Mouse (Mus musculus) G1E (cell line): ENCODE results near the gene Brd4. TPM values are rescaled to one million over a fixed set of nuclear protein-coding genes. Genes with fewer than 3 reads are reported as not detected.

Source experiments
- ATAC-seq: 2 replicates; pipeline ENCODE4 v1.8.0; 2016; ENCODE audit warnings: mild to moderate bottlenecking; ENCODE audit not compliant: insufficient number of reproducible peaks, poor library complexity, low FRiP score, severe bottlenecking; ENCODE audit errors: extremely low read depth
- DNase-seq: peaks from one replicate; pipeline ENCODE4 v3.0.0; 2012; ENCODE audit warnings: low spot score
- H3K27me3 ChIP-seq: 2 replicates; pipeline ENCODE4 v1.6.1; 2012; ENCODE audit warnings: mild to moderate bottlenecking, low read length, inconsistent platforms; ENCODE audit not compliant: insufficient read depth
- H3K36me3 ChIP-seq: replicated peaks from 2 replicates; pipeline ENCODE3; 2012; ENCODE audit warnings: mild to moderate bottlenecking, inconsistent platforms
- H3K4me1 ChIP-seq: 2 replicates; pipeline ENCODE4 v1.6.1; 2012; ENCODE audit warnings: low read depth, low read length, inconsistent platforms, mixed read lengths; ENCODE audit not compliant: insufficient read depth
- H3K4me3 ChIP-seq: 2 replicates; pipeline ENCODE4 v1.5.1; 2012; ENCODE audit warnings: low read depth, mild to moderate bottlenecking, inconsistent platforms, low read length, moderate library complexity, mixed read lengths
- H3K9me3 ChIP-seq: replicated peaks from 2 replicates; pipeline ENCODE4 v1.6.1; 2012; ENCODE audit warnings: inconsistent platforms
- CTCF ChIP-seq: IDR thresholded peaks from 2 replicates; pipeline ENCODE4 v1.5.1; 2012; ENCODE audit warnings: low read depth, low read length, inconsistent platforms, mixed read lengths
- GATA1 ChIP-seq: IDR thresholded peaks from 2 replicates; pipeline ENCODE4 v1.6.1; 2012; ENCODE audit warnings: borderline replicate concordance, low read length, inconsistent platforms, mixed read lengths
- GATA2 ChIP-seq: IDR thresholded peaks from 2 replicates; pipeline ENCODE4 v1.6.1; 2012; ENCODE audit warnings: low read depth, low read length, inconsistent platforms, borderline replicate concordance
- POLR2AphosphoS5 ChIP-seq: IDR thresholded peaks from 2 replicates; pipeline ENCODE4 v1.6.1; 2012; ENCODE audit warnings: low read depth, low read length, inconsistent platforms; ENCODE audit not compliant: insufficient replicate concordance
- TAL1 ChIP-seq: conservative IDR thresholded peaks from 2 replicates; pipeline ENCODE4 v1.6.1; 2012; ENCODE audit warnings: low read depth, low read length, inconsistent platforms, mixed read lengths
- polyA plus RNA-seq: library from polyadenylated mRNA; stranded (reverse); fragments of >175 nt; gene quantifications from 2 replicates; pipeline ENCODE4 v1.2.3, GENCODE M21; 2012
- total RNA-seq, 2 experiments: library from RNA; stranded (forward) in 1 of 2; stranded (reverse) in 1 of 2; fragments of 200-1000 nt in 1 of 2; fragments of >200 nt in 1 of 2; fragmentation: Nextera tagmentation in 1 of 2; gene quantifications; 2 replicates each; pipeline ENCODE4 v1.2.3; 2014 to 2017

The Brd4 gene
- total and polyA plus RNA-seq, 3 experiments, result 11.5 to 269 (median 237) TPM

DNA sequence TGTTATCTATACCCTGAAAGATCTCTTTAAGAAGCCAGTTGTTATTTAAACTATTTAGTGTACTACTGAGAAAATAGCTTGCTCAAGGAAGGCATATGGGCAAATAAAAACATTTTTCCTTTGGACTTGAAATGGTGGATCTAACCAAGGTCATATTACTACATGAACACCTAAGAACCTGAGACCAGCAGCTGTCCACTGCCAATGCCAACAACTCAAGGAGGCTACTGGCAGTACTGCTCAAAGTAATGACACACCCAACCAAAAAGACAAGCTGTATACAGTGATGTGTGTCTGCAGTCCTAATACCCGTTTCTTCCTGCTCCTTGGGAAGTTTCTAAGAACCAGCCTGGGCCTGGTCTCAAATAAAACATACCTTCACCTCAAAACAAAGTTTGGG lies 34.5 kb downstream of the Brd4 start:
- no peak for DNase-seq
- Histone ChIP-seq H3K36me3 (peaks cover 63% of the 10 kb centered on the region), H3K27me3 (no peaks in the 10 kb centered on the region), H3K4me3 (no peak overlapping the region), H3K9me3 (no peaks in the 10 kb centered on the region), H3K4me1 (peaks cover 23% of the 10 kb centered on the region)
- TF ChIP-seq CTCF, result no peak
- TF ChIP-seq TAL1, result no peak
- no peak for TF ChIP-seq GATA1
- no peak for TF ChIP-seq GATA2
- no peak for TF ChIP-seq POLR2AphosphoS5
- no peak for ATAC-seq

DNA sequence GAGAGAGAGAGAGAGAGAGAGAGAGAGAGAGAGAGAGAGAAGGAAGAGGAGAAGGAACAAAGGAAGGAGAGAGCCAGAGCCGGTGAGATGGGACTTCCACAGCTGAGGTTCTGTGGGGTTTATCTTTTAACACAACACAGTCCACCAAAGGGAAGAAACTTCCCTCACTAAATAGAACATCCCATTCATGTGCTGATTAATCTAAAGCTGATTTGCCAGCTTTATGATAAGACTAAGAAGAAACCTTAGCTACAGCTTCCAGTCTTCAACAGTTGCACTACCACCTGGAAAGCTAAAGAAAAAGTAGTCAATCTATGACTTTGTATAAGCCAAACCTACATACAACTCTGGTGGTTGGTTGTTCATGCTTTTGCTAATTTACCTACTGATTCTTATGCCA lies 36.3 kb downstream of the Brd4 start:
- Histone ChIP-seq H3K4me3 (no peak overlapping the region), H3K4me1 (peaks cover 23% of the 10 kb centered on the region), H3K27me3 (no peaks in the 10 kb centered on the region), H3K36me3 (peaks cover 69% of the 10 kb centered on the region), H3K9me3 (no peaks in the 10 kb centered on the region)
- ATAC-seq (no peak), DNase-seq (no peak)
- TF ChIP-seq GATA2 (no peak), GATA1 (no peak), CTCF (no peak)

DNA sequence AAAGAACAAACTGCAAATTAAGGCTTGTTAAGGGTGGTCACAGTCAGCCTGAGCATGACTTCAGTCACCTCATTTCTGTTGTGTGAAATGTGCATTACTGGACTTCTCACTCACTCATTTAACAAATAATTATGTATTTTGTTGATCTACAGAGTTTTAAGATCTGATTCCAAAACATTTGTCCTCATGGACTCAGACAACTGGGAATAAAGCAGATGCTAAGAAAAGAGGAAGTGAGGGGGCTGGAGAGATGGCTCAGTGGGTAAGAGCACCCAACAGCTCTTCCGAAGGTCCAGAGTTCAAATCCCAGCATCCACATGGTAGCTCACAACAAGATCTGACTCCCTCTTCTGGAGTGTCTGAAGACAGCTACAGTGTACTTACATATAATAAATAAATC lies 36.9 kb downstream of the Brd4 start:
- no peak for DNase-seq
- no peaks in the 10 kb centered on the region for H3K9me3 ChIP-seq
- H3K36me3 ChIP-seq, result peaks cover 68% of the 10 kb centered on the region
- H3K4me1 ChIP-seq, result peaks cover 23% of the 10 kb centered on the region
- H3K4me3 ChIP-seq, result no peak overlapping the region
- ATAC-seq, result no peak
- TF ChIP-seq POLR2AphosphoS5 (no peak), GATA1 (no peak), TAL1 (no peak), GATA2 (no peak), CTCF (no peak)
- H3K27me3 ChIP-seq, result no peaks in the 10 kb centered on the region

DNA sequence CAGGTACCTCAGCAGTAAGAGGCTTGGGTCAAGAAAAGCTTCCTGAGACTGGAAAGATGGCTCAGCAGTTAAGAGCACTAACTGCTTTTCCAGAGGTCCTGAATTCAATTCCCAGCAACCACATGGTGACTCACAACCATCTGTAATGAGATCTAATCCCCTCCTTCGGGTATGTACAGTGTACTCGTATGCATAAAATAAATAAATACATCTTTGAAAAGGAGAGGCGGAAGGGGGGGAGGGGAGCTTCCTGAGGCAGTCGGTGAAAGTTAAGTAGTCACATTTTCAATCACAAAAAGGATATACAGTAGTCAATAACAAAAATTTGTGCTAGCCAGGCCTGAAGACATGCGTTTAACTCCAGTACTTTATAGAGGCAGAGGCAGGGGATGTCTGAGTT lies 38.4 kb downstream of the Brd4 start:
- no peak for TF ChIP-seq GATA1
- TF ChIP-seq CTCF, result no peak
- no peak for TF ChIP-seq POLR2AphosphoS5
- no peak for TF ChIP-seq GATA2
- TF ChIP-seq TAL1, result no peak
- no peak overlapping the region for H3K4me3 ChIP-seq
- ATAC-seq (no peak), DNase-seq (no peak)
- no peaks in the 10 kb centered on the region for H3K9me3 ChIP-seq
- peaks cover 25% of the 10 kb centered on the region for H3K4me1 ChIP-seq
- no peaks in the 10 kb centered on the region for H3K27me3 ChIP-seq
- H3K36me3 ChIP-seq, result peaks cover 72% of the 10 kb centered on the region

DNA sequence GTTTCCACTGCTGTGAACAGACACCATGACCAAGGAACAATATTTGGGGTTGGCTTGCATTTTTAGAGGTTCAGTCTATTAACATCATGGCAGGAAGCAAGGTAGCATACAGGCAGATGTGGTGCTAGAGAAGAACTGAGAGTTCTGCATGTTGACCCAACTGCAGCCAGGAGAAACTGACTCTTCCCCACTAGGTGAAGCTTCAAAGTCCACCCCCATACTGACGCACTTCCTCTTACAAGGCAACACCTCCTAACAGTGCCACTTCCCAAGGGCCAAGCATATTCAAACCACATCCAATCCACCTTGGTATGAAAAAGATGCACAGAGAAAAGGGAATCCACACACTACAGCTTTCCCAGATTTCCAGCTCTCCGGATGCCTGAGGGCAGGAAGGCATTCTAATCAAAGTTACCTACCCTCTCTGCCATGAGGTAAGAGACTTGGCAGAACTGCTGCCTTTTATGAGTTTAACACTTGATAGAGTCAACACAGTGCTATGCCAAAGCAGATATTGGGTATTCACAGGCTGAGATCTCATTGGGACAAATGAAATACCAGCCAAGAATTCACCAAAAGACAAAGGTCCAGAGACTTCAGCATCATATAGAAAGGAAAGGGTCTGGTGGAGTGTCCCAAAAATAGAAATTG lies 43.5 kb downstream of the Brd4 start:
- Histone ChIP-seq H3K27me3 (no peaks in the 10 kb centered on the region), H3K4me3 (no peak overlapping the region), H3K36me3 (peaks cover 74% of the 10 kb centered on the region), H3K9me3 (no peaks in the 10 kb centered on the region), H3K4me1 (peaks cover 25% of the 10 kb centered on the region)
- DNase-seq, result no peak
- TF ChIP-seq POLR2AphosphoS5 (no peak), GATA1 (no peak), GATA2 (no peak), TAL1 (no peak), CTCF (no peak)
- ATAC-seq, result no peak

DNA sequence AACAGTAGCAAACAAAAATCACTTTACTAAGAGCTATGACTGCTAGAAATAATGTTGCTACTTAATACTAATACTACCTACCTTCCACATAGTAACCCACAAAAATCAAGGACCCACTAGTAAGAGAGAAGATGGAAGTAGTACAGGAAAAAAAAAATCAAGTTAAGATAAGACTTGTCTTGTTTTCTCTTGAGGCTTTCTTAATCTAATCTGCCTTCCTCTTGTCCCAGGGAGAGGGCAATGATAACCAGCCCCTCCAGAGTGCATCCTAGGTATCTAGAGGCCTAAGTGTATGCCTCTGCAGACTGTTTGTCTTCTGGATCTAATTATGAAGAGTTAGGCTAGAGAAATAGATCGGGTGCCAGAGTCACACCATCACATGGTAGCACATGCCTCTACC lies 45.9 kb downstream of the Brd4 start:
- Histone ChIP-seq H3K4me3 (no peak overlapping the region), H3K4me1 (peaks cover 33% of the 10 kb centered on the region), H3K9me3 (no peaks in the 10 kb centered on the region), H3K36me3 (peaks cover 70% of the 10 kb centered on the region), H3K27me3 (no peaks in the 10 kb centered on the region)
- TF ChIP-seq GATA2, result no peak
- TF ChIP-seq CTCF, result no peak
- TF ChIP-seq POLR2AphosphoS5, result no peak
- TF ChIP-seq TAL1, result no peak
- no peak for TF ChIP-seq GATA1
- ATAC-seq (no peak), DNase-seq (no peak)

DNA sequence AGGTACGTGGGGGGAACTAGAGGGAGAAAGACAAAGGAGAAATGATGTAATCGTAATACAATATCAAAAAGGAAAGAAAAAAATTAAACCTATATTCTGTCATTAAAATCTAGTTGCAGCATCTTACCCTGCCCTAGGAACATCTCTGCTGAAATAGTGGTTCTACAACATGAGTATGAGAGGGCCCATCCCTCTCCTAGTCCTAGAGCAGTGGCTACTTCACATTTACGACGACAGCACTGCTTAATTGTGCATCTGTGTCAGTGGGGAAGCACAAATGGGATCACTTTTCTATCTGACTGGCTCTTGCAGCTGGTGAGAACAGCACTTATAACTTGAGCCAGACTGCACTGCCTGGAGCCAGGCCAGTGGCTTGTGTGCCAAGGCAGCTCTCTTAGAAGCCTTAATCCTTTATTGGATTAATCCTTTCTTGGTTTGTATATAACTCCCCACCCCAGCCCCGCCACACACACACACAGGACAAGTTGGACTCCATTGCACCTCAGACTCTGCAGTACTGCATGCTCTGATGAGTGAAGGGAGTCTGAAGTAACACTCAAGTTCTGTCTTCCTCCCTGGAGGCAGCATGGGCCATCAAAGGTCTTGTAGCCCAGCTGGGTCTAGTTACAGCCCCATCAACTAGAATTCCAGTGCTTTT lies 48.9 kb downstream of the Brd4 start:
- Histone ChIP-seq H3K4me3 (no peak overlapping the region), H3K27me3 (no peaks in the 10 kb centered on the region), H3K4me1 (peaks cover 21% of the 10 kb centered on the region), H3K36me3 (peaks cover 68% of the 10 kb centered on the region), H3K9me3 (no peaks in the 10 kb centered on the region)
- no peak for TF ChIP-seq CTCF
- ATAC-seq, result no peak
- no peak for DNase-seq
